Mouse (Mus musculus) heart, embryonic 12.5 days (tissue): ENCODE data around the gene Msi2. TPM values are rescaled to one million over a fixed set of nuclear protein-coding genes. Genes with fewer than 3 reads are reported as not detected.

Experiments
- ATAC-seq: fragments of 200-750 bp; cut with Nextera tagmentation; 2 replicates; pipeline ENCODE4 v1.8.0; 2017; ENCODE audit warnings: moderate TSS enrichment, moderate library complexity; ENCODE audit not compliant: insufficient number of reproducible peaks, low FRiP score
- H3K27ac ChIP-seq: fragments of 300-500 bp; sonication (generic); 2 replicates; pipeline ENCODE4 v1.5.1; 2016; ENCODE audit warnings: mild to moderate bottlenecking, moderate library complexity; ENCODE audit not compliant: poor library complexity, severe bottlenecking
- H3K27me3 ChIP-seq: fragments of 300-500 bp; sonication (generic); replicated peaks from 2 replicates; pipeline ENCODE4 v1.6.1; 2016; ENCODE audit warnings: mild to moderate bottlenecking, moderate library complexity
- H3K36me3 ChIP-seq: fragments of 300-500 bp; sonication (generic); 2 replicates; pipeline ENCODE4 v1.6.1; 2016; ENCODE audit warnings: mild to moderate bottlenecking, moderate library complexity
- H3K4me1 ChIP-seq: fragments of 300-500 bp; sonication (generic); replicated peaks from 2 replicates; pipeline ENCODE4 v1.6.1; 2016; ENCODE audit warnings: mild to moderate bottlenecking
- H3K4me2 ChIP-seq: fragments of 300-500 bp; sonication (generic); 2 replicates; pipeline ENCODE4 v1.6.1; 2016; ENCODE audit warnings: mild to moderate bottlenecking, moderate library complexity
- H3K4me3 ChIP-seq: fragments of 300-500 bp; sonication (generic); 2 replicates; pipeline ENCODE4 v1.5.1; 2016; ENCODE audit warnings: mild to moderate bottlenecking
- H3K9ac ChIP-seq: fragments of 300-500 bp; sonication (generic); 2 replicates; pipeline ENCODE4 v1.6.1; 2016; ENCODE audit warnings: mild to moderate bottlenecking, moderate library complexity
- H3K9me3 ChIP-seq: fragments of 300-500 bp; sonication (generic); replicated peaks from 2 replicates; pipeline ENCODE4 v1.6.1; 2016; ENCODE audit warnings: mild to moderate bottlenecking, moderate library complexity
- WGBS: fragments of 180-500 bp; shearing (Covaris S2); methylation state at CpG from one replicate; pipeline ENCODE4 v1.1.7; 2016; 5-methylcytosine and 5-hydroxymethylcytosine counted together
- polyA plus RNA-seq: library from polyadenylated mRNA; unstranded; fragments of >200 nt; fragmentation: Nextera tagmentation; extraction: Ambion mirVana; gene quantifications from 2 replicates; pipeline ENCODE4 v1.2.1, GENCODE M21; 2016

Msi2 gene
- polyA plus RNA-seq, 1 experiment from 2014 or later: 20.5 TPM

DNA sequence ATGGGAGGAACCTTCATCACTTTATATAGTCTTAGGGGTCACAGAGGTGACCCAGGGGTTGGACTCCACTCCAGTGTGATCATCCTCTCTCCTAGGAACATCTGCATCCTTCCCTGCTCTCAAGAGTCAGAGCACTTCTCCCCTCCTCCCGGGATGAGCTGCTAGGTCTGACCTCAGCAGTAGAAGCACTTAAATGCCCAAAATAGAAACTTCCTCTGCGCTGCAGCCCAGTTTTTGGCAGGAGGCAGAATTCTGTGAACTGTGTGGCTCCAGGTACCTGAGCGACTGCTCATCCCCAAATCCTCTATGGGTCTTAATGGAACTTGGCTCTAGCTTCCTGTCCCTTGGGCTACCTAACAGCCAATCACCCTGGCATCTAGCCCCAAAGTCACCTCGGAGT lies 228.3 kb downstream of the Msi2 start:
- 0 out of 2 replicates have a peak overlapping the region, but pooled peaks have one; percentile 2 for H3K9ac ChIP-seq
- no peaks in the 10 kb centered on the region for H3K9me3 ChIP-seq
- no peak overlapping the region for H3K4me3 ChIP-seq
- no peak overlapping the region for H3K4me2 ChIP-seq
- H3K36me3 ChIP-seq: peaks cover 2% of the 10 kb centered on the region; the same call in 1 of the 2 replicates
- WGBS: 50% methylated on average over 4 of the region's 4 CpGs
- peak overlapping the region; percentile 77 for H3K27ac ChIP-seq
- no peaks in the 10 kb centered on the region for H3K27me3 ChIP-seq
- peaks cover 79% of the 10 kb centered on the region for H3K4me1 ChIP-seq
- no peak; the same call in 1 of the 2 replicates for ATAC-seq

GRCm38 (mm10) chr11:88488941-88489724 lies 229.2 kb downstream of the Msi2 start:
- H3K27ac ChIP-seq: peak overlapping the region; percentile 77
- no peak for ATAC-seq

GRCm38 (mm10) chr11:88488175-88488940 lies 230.0 kb downstream of the Msi2 start:
- WGBS: 64% methylated on average over 13 of the region's 13 CpGs
- Histone ChIP-seq H3K4me2 (no peak overlapping the region), H3K36me3 (no peaks in the 10 kb centered on the region; the same call in 1 of the 2 replicates), H3K27me3 (no peaks in the 10 kb centered on the region), H3K27ac (peak overlapping the region; percentile 77), H3K4me3 (no peak overlapping the region), H3K9me3 (no peaks in the 10 kb centered on the region), H3K9ac (no peak overlapping the region), H3K4me1 (peaks cover 78% of the 10 kb centered on the region)
- ATAC-seq: no peak

More at GRCm38 (mm10) chr11:88488941-88489724, 229.2 kb downstream of the Msi2 start:
- H3K9ac ChIP-seq: peak overlapping the region; percentile 2; the same call in 1 of the 2 replicates
- no peaks in the 10 kb centered on the region; the same call in 1 of the 2 replicates for H3K36me3 ChIP-seq
- no peak overlapping the region for H3K4me3 ChIP-seq
- H3K9me3 ChIP-seq: no peaks in the 10 kb centered on the region
- no peaks in the 10 kb centered on the region for H3K27me3 ChIP-seq
- no peak overlapping the region for H3K4me2 ChIP-seq
- 76% methylated on average over 17 of the region's 17 CpGs for WGBS
- peaks cover 75% of the 10 kb centered on the region for H3K4me1 ChIP-seq

- no peaks in the 10 kb centered on the region; the same call in 1 of the 2 replicates for H3K36me3 ChIP-seq
- no peak for ATAC-seq
- peaks cover 81% of the 10 kb centered on the region for H3K4me1 ChIP-seq
- no peaks in the 10 kb centered on the region for H3K9me3 ChIP-seq
- no peaks in the 10 kb centered on the region for H3K27me3 ChIP-seq
- H3K9ac ChIP-seq: no peak overlapping the region
- H3K4me3 ChIP-seq: no peak overlapping the region
- peak overlapping the region; percentile 1; the same call in 1 of the 2 replicates for H3K27ac ChIP-seq
- 69% methylated on average over 1 of the region's 1 CpGs for WGBS
- no peak overlapping the region for H3K4me2 ChIP-seq
Measured at GRCm38 (mm10) chr11:88485987-88486386, 232.3 kb downstream of the Msi2 start.

DNA sequence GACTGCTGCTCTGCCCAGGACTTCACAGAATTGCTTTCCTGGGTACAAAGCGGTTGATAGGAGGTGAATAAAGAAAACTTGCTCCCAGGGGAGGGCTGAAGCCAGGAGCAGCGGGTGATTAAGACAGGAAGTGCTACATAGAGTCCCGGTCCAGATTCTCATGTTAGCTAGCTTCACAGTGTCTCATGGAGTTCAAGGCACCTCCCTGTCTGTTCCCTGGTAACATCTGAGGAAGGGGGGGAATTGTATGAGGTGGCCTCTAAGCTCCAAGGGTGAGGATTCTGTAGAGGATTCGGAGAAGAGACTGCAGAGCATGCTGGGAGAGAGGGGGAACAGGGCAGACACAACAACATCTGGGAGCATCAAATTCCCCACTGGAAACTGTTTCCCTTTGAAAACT lies 233.2 kb downstream of the Msi2 start:
- Histone ChIP-seq H3K4me1 (peaks cover 79% of the 10 kb centered on the region), H3K4me2 (no peak overlapping the region), H3K27ac (peak overlapping the region; percentile 1), H3K9me3 (no peaks in the 10 kb centered on the region), H3K27me3 (no peaks in the 10 kb centered on the region), H3K36me3 (no peaks in the 10 kb centered on the region; the same call in 1 of the 2 replicates), H3K4me3 (no peak overlapping the region), H3K9ac (no peak overlapping the region)
- no peak for ATAC-seq
- 45% methylated on average over 4 of the region's 4 CpGs for WGBS

DNA sequence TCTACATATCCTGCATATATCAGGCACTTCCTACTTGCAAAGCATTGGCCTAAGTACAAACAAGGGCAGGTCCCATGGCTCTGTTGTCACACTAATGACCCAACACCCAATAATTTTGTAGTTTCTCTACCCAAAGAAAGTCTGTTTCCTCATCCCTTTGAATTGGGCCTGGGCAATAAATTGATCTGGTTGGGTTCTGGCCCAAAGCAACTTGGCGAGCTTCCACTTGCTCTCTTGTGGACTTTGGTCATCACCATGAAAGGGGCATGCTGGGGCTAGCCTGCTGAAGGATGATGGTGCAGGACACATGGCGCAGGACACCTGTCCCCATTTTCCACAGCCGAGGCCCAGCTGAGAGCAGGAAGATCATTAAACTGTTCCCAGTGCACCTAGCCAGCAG lies 234.3 kb downstream of the Msi2 start:
- ATAC-seq: no peak
- no peak overlapping the region for H3K27ac ChIP-seq
- no peaks in the 10 kb centered on the region; the same call in 1 of the 2 replicates for H3K36me3 ChIP-seq
- H3K9ac ChIP-seq: no peak overlapping the region
- H3K27me3 ChIP-seq: no peaks in the 10 kb centered on the region
- H3K4me2 ChIP-seq: no peak overlapping the region
- H3K9me3 ChIP-seq: no peaks in the 10 kb centered on the region
- 90% methylated on average over 3 of the region's 3 CpGs for WGBS
- H3K4me3 ChIP-seq: no peak overlapping the region
- peaks cover 79% of the 10 kb centered on the region for H3K4me1 ChIP-seq

GRCm38 (mm10) chr11:88482636-88483035 lies 235.7 kb downstream of the Msi2 start:
- H3K9me3 ChIP-seq: no peaks in the 10 kb centered on the region
- no peak overlapping the region for H3K4me3 ChIP-seq
- ATAC-seq: no peak
- no peak overlapping the region for H3K9ac ChIP-seq
- H3K4me1 ChIP-seq: peaks cover 79% of the 10 kb centered on the region
- peak overlapping the region; percentile 7; the same call in 1 of the 2 replicates for H3K27ac ChIP-seq
- no peak overlapping the region for H3K4me2 ChIP-seq
- 81% methylated on average over 11 of the region's 11 CpGs for WGBS
- H3K36me3 ChIP-seq: no peaks in the 10 kb centered on the region; the same call in 1 of the 2 replicates
- H3K27me3 ChIP-seq: no peaks in the 10 kb centered on the region

DNA sequence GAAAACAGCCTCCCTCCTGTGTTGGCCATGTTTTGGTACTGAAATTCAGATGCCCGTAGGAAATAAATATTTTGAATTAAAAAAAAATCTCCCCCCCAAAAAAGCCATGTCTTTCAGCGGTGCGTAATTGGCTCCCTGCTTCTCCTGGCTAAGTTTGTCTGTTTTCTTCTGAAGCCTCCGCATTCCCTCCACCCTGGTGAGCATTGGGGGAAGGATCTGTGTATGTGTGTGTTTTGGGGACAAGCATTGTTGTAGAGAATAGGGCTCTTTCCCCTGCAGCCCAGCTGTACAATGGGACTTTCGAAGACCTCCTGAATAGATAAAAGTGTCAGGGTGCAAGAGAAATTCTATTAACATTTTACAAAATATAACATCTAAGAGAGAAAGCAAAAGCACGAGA lies 236.1 kb downstream of the Msi2 start:
- H3K4me2 ChIP-seq: no peak overlapping the region
- peaks cover 83% of the 10 kb centered on the region for H3K4me1 ChIP-seq
- H3K36me3 ChIP-seq: no peaks in the 10 kb centered on the region; the same call in 1 of the 2 replicates
- no peak overlapping the region for H3K9ac ChIP-seq
- no peaks in the 10 kb centered on the region for H3K9me3 ChIP-seq
- H3K27me3 ChIP-seq: no peaks in the 10 kb centered on the region
- H3K4me3 ChIP-seq: no peak overlapping the region
- H3K27ac ChIP-seq: peak overlapping the region; percentile 74; the same call in 1 of the 2 replicates
- WGBS: 81% methylated on average over 6 of the region's 6 CpGs
- ATAC-seq: no peak

DNA sequence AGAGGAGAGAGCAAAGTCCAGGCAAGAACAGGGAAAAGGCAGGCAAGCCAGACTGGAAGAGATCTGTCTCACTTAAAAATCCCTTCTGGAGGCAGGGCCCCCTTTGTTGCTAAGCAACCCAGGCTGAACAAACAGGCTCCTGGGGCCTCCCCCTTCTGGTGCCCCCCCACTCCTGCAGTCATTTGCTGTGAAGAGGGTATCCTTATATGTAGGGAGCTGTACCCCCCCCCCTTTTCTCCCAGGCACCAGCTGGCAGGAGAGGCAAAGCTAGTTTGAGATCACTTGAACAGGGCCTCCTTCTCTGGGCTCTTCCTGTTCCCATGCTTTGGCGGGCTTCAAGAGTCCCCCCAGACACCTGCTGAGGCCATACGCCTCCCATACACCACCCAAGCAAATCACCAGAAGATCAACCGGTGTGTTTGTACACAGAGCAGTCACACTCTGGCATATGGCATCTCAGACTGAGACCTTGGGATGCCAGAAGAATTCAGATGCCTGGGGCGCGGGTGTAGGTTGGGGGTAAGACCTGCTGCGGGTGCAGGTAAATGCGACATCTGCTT lies 236.6 kb downstream of the Msi2 start:
- H3K27ac ChIP-seq: peak overlapping the region; percentile 74
- peak overlapping the region; percentile 37 for H3K4me2 ChIP-seq
- WGBS: 57% methylated on average over 7 of the region's 7 CpGs
- peak overlapping the region; percentile 47 for H3K9ac ChIP-seq
- H3K36me3 ChIP-seq: peaks cover 4% of the 10 kb centered on the region
- ATAC-seq: peak; percentile 26; the same call in 1 of the 2 replicates
- H3K4me1 ChIP-seq: peaks cover 84% of the 10 kb centered on the region
- no peaks in the 10 kb centered on the region for H3K9me3 ChIP-seq
- H3K4me3 ChIP-seq: no peak overlapping the region
- no peaks in the 10 kb centered on the region for H3K27me3 ChIP-seq

GRCm38 (mm10) chr11:88481092-88481601 lies 237.2 kb downstream of the Msi2 start:
- H3K36me3 ChIP-seq: peaks cover 5% of the 10 kb centered on the region
- H3K9ac ChIP-seq: peak overlapping the region; percentile 47
- H3K4me3 ChIP-seq: no peak overlapping the region
- ATAC-seq: no peak
- WGBS: 65% methylated on average over 9 of the region's 9 CpGs
- peak overlapping the region; percentile 37 for H3K4me2 ChIP-seq
- peaks cover 84% of the 10 kb centered on the region for H3K4me1 ChIP-seq
- H3K27ac ChIP-seq: peak overlapping the region; percentile 74
- H3K27me3 ChIP-seq: no peaks in the 10 kb centered on the region
- no peaks in the 10 kb centered on the region for H3K9me3 ChIP-seq
